Mouse (Mus musculus) brain, embryonic 18.5 days (tissue): ENCODE results near the gene Olfr666.
"Not testable (repeated sequence)": the region's sequence is repeated elsewhere in the genome, so short reads cannot be mapped to it uniquely, and the experiment has no call there.

Experiments
- DNase-seq: peaks from one replicate; pipeline ENCODE4 v3.0.0-alpha.2; 2012; ENCODE audit warnings: low read depth, low spot score

Olfr666 gene

GRCm38 (mm10) chr7:104895852-104896251 lies at the start of gene Olfr666:
TSS of gene Olfr666 (minus strand) at chr7:104895952.
- no peak for DNase-seq

DNA sequence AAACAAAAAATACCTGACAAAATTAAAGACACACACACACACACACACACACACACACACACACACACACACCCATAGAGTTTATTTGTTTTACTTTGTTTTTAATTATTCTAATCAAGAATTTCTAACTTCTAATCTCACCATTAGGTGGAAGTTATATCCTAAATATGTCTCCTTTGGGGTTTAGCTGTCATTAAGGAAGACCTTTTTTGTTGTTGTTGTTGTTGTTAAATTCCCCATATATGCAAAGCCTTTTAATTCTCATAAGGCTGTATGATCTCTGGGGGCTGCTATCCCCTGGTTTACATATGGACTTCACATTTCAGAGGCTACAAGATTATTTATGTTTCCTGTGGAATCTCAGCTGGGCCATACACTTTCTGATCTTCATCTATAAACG lies 38.2 kb upstream of the Olfr666 start, which contains the start of gene Olfr669:
Olfr669 (plus strand) TSS at position 301 of the 400 bp plus-strand sequence.
- DNase-seq: no peak

- no peak for DNase-seq
Measured at GRCm38 (mm10) chr7:104927957-104928356, 32.2 kb upstream of the Olfr666 start, which contains the start of gene Olfr668. TSS of gene Olfr668 (minus strand) at chr7:104928057.

- no peak for DNase-seq
Measured at GRCm38 (mm10) chr7:104921382-104921781, 25.6 kb upstream of the Olfr666 start, which contains the start of gene Olfr667. TSS of gene Olfr667 (minus strand) at chr7:104921482.

GRCm38 (mm10) chr7:104877731-104878130 lies 18.0 kb downstream of the Olfr666 start, which contains the start of gene Olfr665:
TSS of gene Olfr665 (plus strand) at chr7:104878031.
- DNase-seq: no peak

- DNase-seq: no peak
Measured at GRCm38 (mm10) chr7:104861381-104861780, 34.4 kb downstream of the Olfr666 start.

DNA sequence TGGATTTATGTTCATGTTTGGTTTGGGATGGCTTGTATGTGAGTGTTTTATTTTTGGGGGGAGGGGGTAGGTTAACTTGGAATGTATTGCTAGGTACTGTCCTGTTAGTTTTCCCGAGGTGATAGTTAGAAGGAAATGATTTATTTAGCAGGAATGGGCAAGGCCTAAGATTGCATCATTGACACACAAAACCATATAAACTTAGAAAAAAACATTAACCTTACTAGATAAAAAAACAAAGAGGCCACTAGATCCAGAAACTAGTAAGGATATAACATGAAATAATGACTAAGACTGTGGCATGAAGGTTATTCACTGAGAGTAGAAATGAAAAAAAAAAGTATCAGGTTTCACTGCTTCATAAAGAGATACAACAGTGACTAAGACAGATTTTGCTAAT lies 38.1 kb downstream of the Olfr666 start:
- no peak for DNase-seq

GRCm38 (mm10) chr7:104856709-104857108 lies 39.0 kb downstream of the Olfr666 start, which contains the start of gene Usp17la:
TSS of gene Usp17la (plus strand) at chr7:104857009.
- not testable (repeated sequence) for DNase-seq

- DNase-seq: no peak
Measured at GRCm38 (mm10) chr7:104855248-104855750, 40.5 kb downstream of the Olfr666 start.

DNA sequence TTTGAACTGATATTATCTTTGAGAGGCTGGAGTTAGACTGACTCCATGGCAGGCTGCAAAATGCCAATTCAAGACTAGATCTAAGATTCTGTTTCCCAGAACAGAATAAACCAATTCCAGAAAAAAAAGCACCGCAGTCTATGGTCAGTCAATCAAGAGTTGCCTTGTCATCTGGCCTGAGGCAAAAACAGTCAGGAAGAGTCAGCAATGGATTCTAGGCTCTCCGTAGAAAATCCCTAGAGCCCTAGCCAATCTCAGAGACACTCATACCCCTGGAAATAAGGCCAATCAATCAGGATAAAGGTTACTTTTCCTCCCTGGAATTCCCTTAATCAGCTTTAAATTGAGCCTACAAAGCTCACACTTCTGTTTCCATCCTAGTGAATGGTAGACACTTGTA lies 44.2 kb downstream of the Olfr666 start:
- DNase-seq: not testable (repeated sequence)

GRCm38 (mm10) chr7:104843731-104844287 lies 51.9 kb downstream of the Olfr666 start:
- no peak for DNase-seq

DNA sequence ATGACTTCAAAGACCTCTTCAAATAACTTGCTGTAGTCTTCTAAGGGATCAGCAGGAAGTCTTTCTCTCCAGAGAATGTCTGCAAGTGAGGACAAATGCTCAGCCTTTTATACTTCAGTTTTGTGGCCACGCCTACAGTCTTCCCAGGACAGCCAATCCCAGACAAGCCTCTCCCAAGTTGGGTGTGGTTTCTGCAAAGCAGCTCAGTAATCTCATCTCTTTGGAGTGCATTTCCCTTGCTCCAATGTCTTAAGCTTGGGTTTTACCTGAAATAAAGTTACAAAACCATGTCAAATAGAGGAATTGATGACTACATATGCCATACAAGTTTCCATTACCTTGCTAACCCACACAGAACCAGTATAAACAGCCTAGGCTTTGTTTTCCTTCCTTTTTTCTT lies 53.2 kb downstream of the Olfr666 start, which contains the start of gene Usp17lb:
Usp17lb (minus strand) TSS at position 101 of the 400 bp plus-strand sequence.
- DNase-seq: no peak
